Mouse (Mus musculus): Measurements from ENCODE around the gene Utp18.

The Utp18 gene

GRCm38 (mm10) chr11:93828619-93829326 is 56.8 kb downstream of the Utp18 start:
- no peak for DNase-seq

GRCm38 (mm10) chr11:93822261-93822660 is 63.3 kb downstream of the Utp18 start:
- no peak for DNase-seq

- DNase-seq: peak; percentile 16
These were observed 64.0 kb downstream of the Utp18 start for GRCm38 (mm10) chr11:93821533-93821932.

- no peak for DNase-seq
These were observed 67.4 kb downstream of the Utp18 start for GRCm38 (mm10) chr11:93817966-93818738.

- DNase-seq: no peak
These were observed 72.6 kb downstream of the Utp18 start for GRCm38 (mm10) chr11:93812955-93813354.

- no peak for DNase-seq
These were observed 73.3 kb downstream of the Utp18 start for GRCm38 (mm10) chr11:93812125-93812868.
